Mouse (Mus musculus): ENCODE measurements around the gene Phc2. TPM values are rescaled to one million over a fixed set of nuclear protein-coding genes. Genes with fewer than 3 reads are reported as not detected.

The Phc2 gene
- total and polyA plus RNA-seq, 3 experiments = 23.7 to 65.5 TPM; not detected in 1

- H3K4me3 ChIP-seq (ENCODE audit: control insufficient read depth in 1 of 2, insufficient read depth in 1 of 2, low read depth in 2 of 2, low read length in 2 of 2) = no peak overlapping the region
- H3K9ac ChIP-seq (ENCODE audit: control insufficient read depth, low read depth, low read length, poor library complexity, severe bottlenecking) = no peak overlapping the region
- no peak for TF ChIP-seq GATA1 (IDR thresholded peaks at IDR 0.05; ENCODE audit: low read depth, low read length)
- no peak for TF ChIP-seq ZMIZ1 (IDR thresholded peaks at IDR 0.05; ENCODE audit: low read depth, low read length)
- TF ChIP-seq POLR2AphosphoS2 (IDR thresholded peaks at IDR 0.05; ENCODE audit: low read length) = no peak
- no peak for TF ChIP-seq CHD2 (IDR thresholded peaks at IDR 0.05; ENCODE audit: low read length)
- TF ChIP-seq ZNF384 (IDR thresholded peaks at IDR 0.05; ENCODE audit: low read depth, low read length) = no peak
- TF ChIP-seq GABPA (IDR thresholded peaks at IDR 0.05; ENCODE audit: low read depth, low read length) = no peak
- no peak overlapping the region for H3K27ac ChIP-seq (ENCODE audit: control insufficient read depth, low read depth, low read length)
- H3K9me3 ChIP-seq (replicated peaks; ENCODE audit: insufficient read depth, low read length) = no peaks in the 10 kb centered on the region
- H3K4me1 ChIP-seq (ENCODE audit: control insufficient read depth in 1 of 2, insufficient read depth in 2 of 2, low read length in 2 of 2) = no peaks in the 10 kb centered on the region
- DNase-seq (ENCODE audit: low read depth, low spot score) = no peak
- no peaks in the 10 kb centered on the region for H3K27me3 ChIP-seq (ENCODE audit: control insufficient read depth in 1 of 2, insufficient read depth in 2 of 2, low read length in 2 of 2)
- H3K36me3 ChIP-seq (ENCODE audit: control insufficient read depth in 1 of 2, insufficient read depth in 2 of 2, low read length in 2 of 2) = no peaks in the 10 kb centered on the region; a peak in 1 of 4 replicates
- no peaks in the 10 kb centered on the region for H3K79me2 ChIP-seq (ENCODE audit: control insufficient read depth, insufficient read depth, low read length, poor library complexity)
Observed at GRCm38 (mm10) chr4:128785921-128786654, 131.6 kb downstream of the Phc2 start.

GRCm38 (mm10) chr4:128787023-128787939 is 132.8 kb downstream of the Phc2 start:
- H3K27ac ChIP-seq (ENCODE audit: control insufficient read depth, low read depth, low read length) = no peak overlapping the region
- DNase-seq (ENCODE audit: low read depth, low spot score) = no peak
- H3K9me3 ChIP-seq (replicated peaks; ENCODE audit: insufficient read depth, low read length) = no peaks in the 10 kb centered on the region
- no peaks in the 10 kb centered on the region; a peak in 1 of 4 replicates for H3K36me3 ChIP-seq (ENCODE audit: control insufficient read depth in 1 of 2, insufficient read depth in 2 of 2, low read length in 2 of 2)
- no peaks in the 10 kb centered on the region for H3K4me1 ChIP-seq (ENCODE audit: control insufficient read depth in 1 of 2, insufficient read depth in 2 of 2, low read length in 2 of 2)
- TF ChIP-seq POLR2A (IDR thresholded peaks at IDR 0.05; ENCODE audit: control insufficient read depth in 1 of 2, insufficient read depth in 1 of 2, low read depth in 1 of 2, low read length in 2 of 2, poor library complexity in 1 of 2) = no peak
- TF ChIP-seq GABPA (IDR thresholded peaks at IDR 0.05; ENCODE audit: low read depth, low read length) = no peak
- TF ChIP-seq MYC (IDR thresholded peaks at IDR 0.05; ENCODE audit: low read depth, low read length) = no peak
- no peak for TF ChIP-seq TBP (IDR thresholded peaks at IDR 0.05; ENCODE audit: low read depth, low read length)
- no peak for TF ChIP-seq KAT2A (conservative IDR thresholded peaks at IDR 0.05; ENCODE audit: low read depth, low read length)
- TF ChIP-seq RCOR1 (IDR thresholded peaks at IDR 0.05; ENCODE audit: low read depth, low read length) = no peak
- TF ChIP-seq HCFC1 (IDR thresholded peaks at IDR 0.05; ENCODE audit: low read depth, low read length) = no peak
- TF ChIP-seq USF1 (IDR thresholded peaks at IDR 0.05; ENCODE audit: low read depth, low read length) = no peak
- TF ChIP-seq POLR2AphosphoS5 (IDR thresholded peaks at IDR 0.05; ENCODE audit: borderline replicate concordance, low read depth, low read length) = no peak
- TF ChIP-seq ZMIZ1 (IDR thresholded peaks at IDR 0.05; ENCODE audit: low read depth, low read length) = no peak
- TF ChIP-seq UBTF (IDR thresholded peaks at IDR 0.05; ENCODE audit: borderline replicate concordance, insufficient read depth, low read depth, low read length) = no peak
- TF ChIP-seq ETS1 (IDR thresholded peaks at IDR 0.05; ENCODE audit: low read depth, low read length) = no peak
- no peak for TF ChIP-seq CHD1 (IDR thresholded peaks at IDR 0.05; ENCODE audit: low read depth, low read length)
- TF ChIP-seq ZKSCAN1 (IDR thresholded peaks at IDR 0.05; ENCODE audit: low read depth, low read length) = no peak
- TF ChIP-seq ELF1 (IDR thresholded peaks at IDR 0.05; ENCODE audit: low read depth, low read length) = no peak
- TF ChIP-seq SMC3 (IDR thresholded peaks at IDR 0.05; ENCODE audit: low read depth, low read length) = no peak
- no peaks in the 10 kb centered on the region for H3K27me3 ChIP-seq (ENCODE audit: control insufficient read depth in 1 of 2, insufficient read depth in 2 of 2, low read length in 2 of 2)
- H3K4me3 ChIP-seq (ENCODE audit: control insufficient read depth in 1 of 2, insufficient read depth in 1 of 2, low read depth in 2 of 2, low read length in 2 of 2) = no peak overlapping the region
- H3K79me2 ChIP-seq (ENCODE audit: control insufficient read depth, insufficient read depth, low read length, poor library complexity) = no peaks in the 10 kb centered on the region
- no peak overlapping the region for H3K9ac ChIP-seq (ENCODE audit: control insufficient read depth, low read depth, low read length, poor library complexity, severe bottlenecking)

Measured in MEL (cell line).